Mouse (Mus musculus): ENCODE measurements at regions not wholly inside any gene's neighbourhood (a gene's known extent, or its start where the extent isn't known, plus 50 kb on each side); places are given as distances from the start of the nearest gene placed in this dataset.

- Histone ChIP-seq H3K9ac (ENCODE audit: insufficient read depth, low read depth, low read length, poor library complexity, severe bottlenecking) (no peak overlapping the region), H3K36me3 (ENCODE audit: control insufficient read depth, insufficient read depth, low read length, poor library complexity, severe bottlenecking) (no peaks in the 10 kb centered on the region), H3K4me3 (ENCODE audit: insufficient read depth in 1 of 2, low read depth in 1 of 2, low read length in 2 of 2, poor library complexity in 1 of 2, severe bottlenecking in 1 of 2) (no peak overlapping the region), H3K9me3 (ENCODE audit: control insufficient read depth, insufficient read depth, low read depth, low read length) (no peaks in the 10 kb centered on the region), H3K27ac (ENCODE audit: insufficient read depth, low read depth, low read length, poor library complexity, severe bottlenecking) (no peak overlapping the region), H3K4me1 (ENCODE audit: control insufficient read depth in 2 of 2, insufficient read depth in 2 of 2, low read length in 2 of 2, poor library complexity in 1 of 2) (no peaks in the 10 kb centered on the region)
- DNase-seq (ENCODE audit: low read depth, low spot score) = peak; percentile 42
- in situ Hi-C loops (cut with MboI; ENCODE audit: low sequenced_read_pairs in 2 of 2, unreplicated experiment in 2 of 2) = no loop called here
- no peak for TF ChIP-seq MAFK (IDR thresholded peaks at IDR 0.05; ENCODE audit: insufficient read depth, low read depth, low read length)
- TF ChIP-seq ZNF384 (IDR thresholded peaks at IDR 0.05; ENCODE audit: low read depth, low read length) = no peak
- TF ChIP-seq HCFC1 (IDR thresholded peaks at IDR 0.05; ENCODE audit: borderline replicate concordance, insufficient read depth, low read length) = no peak
- TF ChIP-seq ZC3H11A (IDR thresholded peaks at IDR 0.05; ENCODE audit: borderline replicate concordance, low read depth, low read length) = peak; percentile 54; the same call in 1 of the 2 replicates
- TF ChIP-seq CHD2 (IDR thresholded peaks at IDR 0.05; ENCODE audit: low read depth, low read length) = no peak
Observed at GRCm38 (mm10) chr10:57000892-57001722, 485.1 kb upstream of the Hsf2 start.

GRCm38 (mm10) chr10:57001723-57002110 lies 484.5 kb upstream of the Hsf2 start:
- H3K4me3 ChIP-seq (ENCODE audit: insufficient read depth in 1 of 2, low read depth in 1 of 2, low read length in 2 of 2, poor library complexity in 1 of 2, severe bottlenecking in 1 of 2) = no peak overlapping the region
- in situ Hi-C loops (cut with MboI; ENCODE audit: low sequenced_read_pairs in 2 of 2, unreplicated experiment in 2 of 2) = no loop called here
- no peak for TF ChIP-seq CHD2 (IDR thresholded peaks at IDR 0.05; ENCODE audit: low read depth, low read length)
- TF ChIP-seq MAFK (IDR thresholded peaks at IDR 0.05; ENCODE audit: insufficient read depth, low read depth, low read length) = no peak
- no peak for TF ChIP-seq ZC3H11A (IDR thresholded peaks at IDR 0.05; ENCODE audit: borderline replicate concordance, low read depth, low read length)
- no peak for TF ChIP-seq HCFC1 (IDR thresholded peaks at IDR 0.05; ENCODE audit: borderline replicate concordance, insufficient read depth, low read length)
- TF ChIP-seq ZNF384 (IDR thresholded peaks at IDR 0.05; ENCODE audit: low read depth, low read length) = no peak
- no peak for DNase-seq (ENCODE audit: low read depth, low spot score)
- H3K4me1 ChIP-seq (ENCODE audit: control insufficient read depth in 2 of 2, insufficient read depth in 2 of 2, low read length in 2 of 2, poor library complexity in 1 of 2) = no peaks in the 10 kb centered on the region
- no peak overlapping the region for H3K9ac ChIP-seq (ENCODE audit: insufficient read depth, low read depth, low read length, poor library complexity, severe bottlenecking)
- no peaks in the 10 kb centered on the region for H3K9me3 ChIP-seq (ENCODE audit: control insufficient read depth, insufficient read depth, low read depth, low read length)
- H3K36me3 ChIP-seq (ENCODE audit: control insufficient read depth, insufficient read depth, low read length, poor library complexity, severe bottlenecking) = no peaks in the 10 kb centered on the region
- H3K27ac ChIP-seq (ENCODE audit: insufficient read depth, low read depth, low read length, poor library complexity, severe bottlenecking) = no peak overlapping the region

- Histone ChIP-seq H3K27ac (ENCODE audit: insufficient read depth, low read depth, low read length, poor library complexity, severe bottlenecking) (no peak overlapping the region), H3K36me3 (ENCODE audit: control insufficient read depth, insufficient read depth, low read length, poor library complexity, severe bottlenecking) (no peaks in the 10 kb centered on the region), H3K9me3 (ENCODE audit: control insufficient read depth, insufficient read depth, low read depth, low read length) (no peaks in the 10 kb centered on the region), H3K4me3 (ENCODE audit: insufficient read depth in 1 of 2, low read depth in 1 of 2, low read length in 2 of 2, poor library complexity in 1 of 2, severe bottlenecking in 1 of 2) (no peak overlapping the region), H3K9ac (ENCODE audit: insufficient read depth, low read depth, low read length, poor library complexity, severe bottlenecking) (no peak overlapping the region), H3K4me1 (ENCODE audit: control insufficient read depth in 2 of 2, insufficient read depth in 2 of 2, low read length in 2 of 2, poor library complexity in 1 of 2) (no peaks in the 10 kb centered on the region)
- no peak for DNase-seq (ENCODE audit: low read depth, low spot score)
- TF ChIP-seq CHD2 (IDR thresholded peaks at IDR 0.05; ENCODE audit: low read depth, low read length) (no peak), ZNF384 (IDR thresholded peaks at IDR 0.05; ENCODE audit: low read depth, low read length) (no peak), ZC3H11A (IDR thresholded peaks at IDR 0.05; ENCODE audit: borderline replicate concordance, low read depth, low read length) (no peak), HCFC1 (IDR thresholded peaks at IDR 0.05; ENCODE audit: borderline replicate concordance, insufficient read depth, low read length) (no peak), MAFK (IDR thresholded peaks at IDR 0.05; ENCODE audit: insufficient read depth, low read depth, low read length) (no peak)
- in situ Hi-C loops (cut with MboI; ENCODE audit: low sequenced_read_pairs in 2 of 2, unreplicated experiment in 2 of 2) = no loop called here
Observed at GRCm38 (mm10) chr10:57037641-57038040, 448.5 kb upstream of the Hsf2 start.

- no peak for TF ChIP-seq HCFC1 (IDR thresholded peaks at IDR 0.05; ENCODE audit: borderline replicate concordance, insufficient read depth, low read length)
- Histone ChIP-seq H3K9ac (ENCODE audit: insufficient read depth, low read depth, low read length, poor library complexity, severe bottlenecking) (no peak overlapping the region), H3K4me1 (ENCODE audit: control insufficient read depth in 2 of 2, insufficient read depth in 2 of 2, low read length in 2 of 2, poor library complexity in 1 of 2) (no peaks in the 10 kb centered on the region), H3K9me3 (ENCODE audit: control insufficient read depth, insufficient read depth, low read depth, low read length) (no peaks in the 10 kb centered on the region), H3K36me3 (ENCODE audit: control insufficient read depth, insufficient read depth, low read length, poor library complexity, severe bottlenecking) (no peaks in the 10 kb centered on the region), H3K27ac (ENCODE audit: insufficient read depth, low read depth, low read length, poor library complexity, severe bottlenecking) (no peak overlapping the region), H3K4me3 (ENCODE audit: insufficient read depth in 1 of 2, low read depth in 1 of 2, low read length in 2 of 2, poor library complexity in 1 of 2, severe bottlenecking in 1 of 2) (no peak overlapping the region)
- in situ Hi-C loops (cut with MboI; ENCODE audit: low sequenced_read_pairs in 2 of 2, unreplicated experiment in 2 of 2) = no loop called here
- DNase-seq (ENCODE audit: low read depth, low spot score) = no peak
Observed at GRCm38 (mm10) chr10:57040201-57040600, 446.0 kb upstream of the Hsf2 start.

- H3K4me3 ChIP-seq (ENCODE audit: insufficient read depth in 1 of 2, low read depth in 1 of 2, low read length in 2 of 2, poor library complexity in 1 of 2, severe bottlenecking in 1 of 2) = no peak overlapping the region
- no peak overlapping the region for H3K9ac ChIP-seq (ENCODE audit: insufficient read depth, low read depth, low read length, poor library complexity, severe bottlenecking)
- in situ Hi-C loops (cut with MboI; ENCODE audit: low sequenced_read_pairs in 2 of 2, unreplicated experiment in 2 of 2) = no loop called here
- no peaks in the 10 kb centered on the region for H3K36me3 ChIP-seq (ENCODE audit: control insufficient read depth, insufficient read depth, low read length, poor library complexity, severe bottlenecking)
- H3K4me1 ChIP-seq (ENCODE audit: control insufficient read depth in 2 of 2, insufficient read depth in 2 of 2, low read length in 2 of 2, poor library complexity in 1 of 2) = no peaks in the 10 kb centered on the region
- no peak overlapping the region for H3K27ac ChIP-seq (ENCODE audit: insufficient read depth, low read depth, low read length, poor library complexity, severe bottlenecking)
- TF ChIP-seq HCFC1 (IDR thresholded peaks at IDR 0.05; ENCODE audit: borderline replicate concordance, insufficient read depth, low read length) = no peak
- TF ChIP-seq ZNF384 (IDR thresholded peaks at IDR 0.05; ENCODE audit: low read depth, low read length) = no peak
- TF ChIP-seq MAFK (IDR thresholded peaks at IDR 0.05; ENCODE audit: insufficient read depth, low read depth, low read length) = no peak
- TF ChIP-seq CHD2 (IDR thresholded peaks at IDR 0.05; ENCODE audit: low read depth, low read length) = no peak
- no peak for TF ChIP-seq ZC3H11A (IDR thresholded peaks at IDR 0.05; ENCODE audit: borderline replicate concordance, low read depth, low read length)
- DNase-seq (ENCODE audit: low read depth, low spot score) = no peak
- no peaks in the 10 kb centered on the region for H3K9me3 ChIP-seq (ENCODE audit: control insufficient read depth, insufficient read depth, low read depth, low read length)
Observed at GRCm38 (mm10) chr10:57046021-57046420, 440.2 kb upstream of the Hsf2 start.
